Mouse (Mus musculus) embryonic fibroblast, embryonic 13.5 days (primary cell): ENCODE measurements around the gene Bora. TPM values are rescaled to one million over a fixed set of nuclear protein-coding genes. Genes with fewer than 3 reads are reported as not detected.

Experiments
- H3K27ac ChIP-seq: 2 replicates; pipeline ENCODE4 v1.5.1; 2012; ENCODE audit warnings: low read length, control low read depth, inconsistent platforms; ENCODE audit not compliant: insufficient read depth
- H3K4me1 ChIP-seq: 2 replicates; pipeline ENCODE4 v1.6.1; 2011; ENCODE audit warnings: low read length; ENCODE audit not compliant: control insufficient read depth, insufficient read depth
- H3K4me3 ChIP-seq: 2 replicates; pipeline ENCODE4 v1.5.1; 2011; ENCODE audit warnings: mild to moderate bottlenecking, control low read depth, low read length; ENCODE audit not compliant: insufficient read depth
- CTCF ChIP-seq: IDR thresholded peaks from 2 replicates; pipeline ENCODE4 v1.5.1; 2011; ENCODE audit warnings: mild to moderate bottlenecking, control low read depth, low read length, moderate library complexity, borderline replicate concordance; ENCODE audit not compliant: insufficient read depth
- POLR2A ChIP-seq: IDR thresholded peaks from 2 replicates; pipeline ENCODE4 v1.6.1; 2011; ENCODE audit warnings: low read depth, mild to moderate bottlenecking, control low read depth, low read length, moderate library complexity
- polyA plus RNA-seq: library from polyadenylated mRNA; stranded (reverse); fragments of >200 nt; gene quantifications from 2 replicates; pipeline ENCODE4 v1.2.4, GENCODE M21; 2011; ENCODE audit warnings: low read depth; ENCODE audit not compliant: missing spikeins, insufficient read length

Bora gene
- polyA plus RNA-seq, 1 experiment = 25.8 TPM

DNA sequence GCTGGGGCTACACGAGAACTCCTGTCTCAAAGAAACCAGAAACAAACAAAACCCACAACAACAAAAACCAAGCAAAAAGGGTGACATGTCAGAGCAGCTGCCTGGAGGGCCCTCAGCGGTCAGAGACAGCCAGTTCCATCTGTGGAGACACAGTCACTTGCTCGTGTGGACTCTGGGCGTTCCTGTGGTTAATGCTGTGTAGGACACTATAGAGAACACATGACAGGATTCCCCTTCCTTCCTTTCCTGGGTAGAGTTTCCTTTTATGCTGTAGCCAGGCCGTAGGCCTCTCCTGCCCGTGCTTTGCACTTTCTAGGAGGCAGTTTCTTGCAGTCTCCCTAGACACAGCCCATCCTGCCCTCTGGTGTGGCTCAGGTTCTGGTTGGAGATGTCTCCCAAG lies 62.7 kb downstream of the Bora start:
- TF ChIP-seq POLR2A = no peak
- TF ChIP-seq CTCF = no peak
- no peaks in the 10 kb centered on the region for H3K4me1 ChIP-seq
- H3K27ac ChIP-seq = no peak overlapping the region
- no peak overlapping the region for H3K4me3 ChIP-seq

DNA sequence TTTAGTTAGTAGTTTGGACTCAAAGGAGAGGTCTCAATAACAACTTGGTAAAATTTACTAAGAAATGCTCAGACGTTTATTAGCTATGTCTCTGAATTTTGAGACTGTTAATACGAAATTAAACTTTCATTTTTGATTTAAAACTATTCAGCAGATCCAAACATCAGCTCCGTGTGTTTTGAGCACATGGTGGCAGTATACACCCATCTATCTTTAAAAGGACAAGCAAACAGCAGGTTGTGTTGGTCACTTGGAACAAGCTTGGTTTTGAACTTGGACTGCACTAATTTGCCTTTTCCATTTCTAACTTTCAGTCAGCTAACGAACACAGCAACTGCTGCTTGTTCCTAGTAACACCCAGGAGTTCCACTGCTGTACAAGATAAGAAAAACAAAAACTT lies 71.6 kb downstream of the Bora start:
- Histone ChIP-seq H3K4me1 (no peaks in the 10 kb centered on the region), H3K4me3 (no peak overlapping the region), H3K27ac (no peak overlapping the region)
- TF ChIP-seq POLR2A = no peak
- TF ChIP-seq CTCF = no peak

DNA sequence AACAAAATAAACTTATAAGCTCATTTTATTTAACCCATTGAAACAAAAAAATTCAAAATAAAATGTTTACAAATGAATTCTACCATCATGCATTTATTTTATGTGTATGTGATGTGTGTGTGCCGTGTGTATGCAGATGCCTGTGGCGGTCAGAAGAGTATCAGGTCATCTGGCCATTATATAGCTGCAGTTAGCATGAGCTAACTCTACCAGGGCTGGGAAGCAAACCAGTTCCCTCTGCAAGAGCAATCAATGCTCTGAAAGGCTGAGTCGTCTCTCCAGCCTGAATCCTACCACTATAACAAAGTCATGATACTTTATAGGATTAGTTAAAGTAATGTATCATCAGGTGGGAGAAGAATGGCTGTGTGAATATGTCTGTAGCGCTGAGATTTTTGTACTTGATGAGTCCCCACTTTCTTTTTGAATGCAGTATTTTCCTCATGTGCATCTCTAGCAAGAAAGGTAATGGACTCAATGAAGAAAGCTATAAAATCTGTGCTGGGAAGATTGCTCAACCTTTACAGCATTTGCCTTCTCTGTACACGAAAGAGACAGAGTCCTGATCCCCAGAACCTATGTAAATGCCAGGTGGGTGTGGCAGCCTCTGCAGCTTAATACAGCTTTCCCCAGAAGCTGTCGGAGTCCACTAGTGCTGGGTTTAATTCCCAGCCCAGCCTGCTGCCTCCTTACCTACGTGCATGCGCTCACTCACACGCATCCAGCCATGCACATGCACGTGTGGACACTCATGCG lies 75.7 kb downstream of the Bora start:
- H3K4me1 ChIP-seq = no peaks in the 10 kb centered on the region
- H3K4me3 ChIP-seq = no peak overlapping the region
- no peak for TF ChIP-seq POLR2A
- TF ChIP-seq CTCF = no peak
- H3K27ac ChIP-seq = no peak overlapping the region

DNA sequence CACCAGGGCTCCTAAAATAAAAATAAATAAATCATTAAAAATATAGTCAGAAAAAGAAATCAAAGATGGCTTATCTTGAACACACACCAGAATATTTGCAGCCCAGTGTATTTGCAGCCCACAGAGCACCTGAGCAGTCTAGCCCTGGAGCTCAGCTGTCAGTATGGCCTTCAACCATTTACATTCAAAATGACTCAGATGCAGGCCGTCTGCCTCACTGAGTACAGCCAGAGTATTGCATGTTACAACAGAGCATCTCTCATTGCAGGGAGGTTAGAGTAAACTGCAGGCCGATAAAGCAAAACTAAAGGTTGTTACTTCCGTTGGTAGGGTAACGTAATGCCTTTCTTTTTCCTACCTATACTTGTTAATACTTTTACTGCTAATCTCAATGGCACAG lies 78.1 kb downstream of the Bora start:
- TF ChIP-seq POLR2A = no peak
- Histone ChIP-seq H3K4me1 (no peaks in the 10 kb centered on the region), H3K4me3 (no peak overlapping the region), H3K27ac (no peak overlapping the region)

Other genes with a start within 250 kb of the Bora start
- gene Rpl36a-ps1, start 51.9 kb upstream of the Bora start, polyA plus RNA-seq = 7.9 and 11.7 TPM in 2 replicates
- gene Mzt1, start 88 bp upstream of the Bora start, polyA plus RNA-seq = 70.5 and 78.6 TPM in 2 replicates
- gene Pibf1, start 53.2 kb downstream of the Bora start, polyA plus RNA-seq = 16.5 and 17.0 TPM in 2 replicates
- gene Dis3, start 53.5 kb downstream of the Bora start, polyA plus RNA-seq = 49.2 and 71.2 TPM in 2 replicates